Mouse (Mus musculus) cerebellum, adult 2 months (tissue): ENCODE data around the gene Aldh16a1. TPM values are rescaled to one million over a fixed set of nuclear protein-coding genes. Genes with fewer than 3 reads are reported as not detected.
"Not testable (repeated sequence)": the region's sequence is repeated elsewhere in the genome, so short reads cannot be mapped to it uniquely, and the experiment has no call there.

Source experiments
- DNase-seq, 2 experiments: peaks; one replicate each; pipeline ENCODE4 v3.0.0; 2021
- H3K27ac ChIP-seq: fragments of 200-500 bp; 2 replicates; pipeline ENCODE4 v1.5.1; 2012; ENCODE audit warnings: low read length, control low read depth, inconsistent platforms; ENCODE audit not compliant: insufficient read depth
- H3K27me3 ChIP-seq: fragments of 200-500 bp; 2 replicates; pipeline ENCODE4 v1.6.1; 2012; ENCODE audit warnings: inconsistent platforms, mild to moderate bottlenecking, low read length, moderate library complexity; ENCODE audit not compliant: control insufficient read depth, insufficient read depth
- H3K4me1 ChIP-seq: fragments of 200-500 bp; 2 replicates; pipeline ENCODE4 v1.6.1; 2011; ENCODE audit warnings: low read length; ENCODE audit not compliant: control insufficient read depth, insufficient read depth
- H3K4me3 ChIP-seq: fragments of 200-500 bp; replicated peaks from 2 replicates; pipeline ENCODE3; 2011; ENCODE audit warnings: mild to moderate bottlenecking, low read depth, low read length, control low read depth; ENCODE audit not compliant: insufficient read depth
- CTCF ChIP-seq: fragments of 200-500 bp; IDR thresholded peaks from 2 replicates; pipeline ENCODE4 v1.5.1; 2011; ENCODE audit warnings: low read depth, mild to moderate bottlenecking, control low read depth, low read length, moderate library complexity, borderline replicate concordance; ENCODE audit not compliant: insufficient read depth
- POLR2A ChIP-seq: fragments of 200-500 bp; IDR thresholded peaks from 2 replicates; pipeline ENCODE4 v1.6.1; 2011; ENCODE audit warnings: low read length, control low read depth, borderline replicate concordance; ENCODE audit not compliant: insufficient read depth
- WGBS: fragments of 180-500 bp; shearing (Covaris S2); methylation state at CpG from one replicate; pipeline ENCODE4 v1.1.7; 2018; 5-methylcytosine and 5-hydroxymethylcytosine counted together
- polyA plus RNA-seq: library from polyadenylated mRNA; depleted of rRNA; stranded (reverse); fragments of >200 nt; gene quantifications from 2 replicates; pipeline ENCODE4 v1.2.3, GENCODE M21; 2012

Gene Aldh16a1
- polyA plus RNA-seq, 1 experiment = 17.2 TPM

- Histone ChIP-seq H3K27ac (no peak overlapping the region), H3K4me3 (no peak overlapping the region), H3K4me1 (peaks cover 5% of the 10 kb centered on the region; the same call in 1 of the 2 replicates), H3K27me3 (no peaks in the 10 kb centered on the region)
- DNase-seq = no peak
- TF ChIP-seq CTCF (no peak), POLR2A (no peak)
Measured at GRCm38 (mm10) chr7:45121966-45122365, 32.4 kb downstream of the Aldh16a1 start.

GRCm38 (mm10) chr7:45121404-45121803 is 33.0 kb downstream of the Aldh16a1 start:
- H3K27ac ChIP-seq = no peak overlapping the region
- TF ChIP-seq CTCF = no peak
- no peak for TF ChIP-seq POLR2A
- DNase-seq = no peak
- peaks cover 5% of the 10 kb centered on the region; the same call in 1 of the 2 replicates for H3K4me1 ChIP-seq
- no peaks in the 10 kb centered on the region for H3K27me3 ChIP-seq
- WGBS = 51% methylated on average over 8 of the region's 8 CpGs
- no peak overlapping the region for H3K4me3 ChIP-seq

GRCm38 (mm10) chr7:45119780-45120709 is 34.3 kb downstream of the Aldh16a1 start:
- WGBS = 74% methylated on average over 5 of the region's 5 CpGs
- TF ChIP-seq CTCF (no peak), POLR2A (no peak)
- Histone ChIP-seq H3K4me3 (no peak overlapping the region), H3K27ac (no peak overlapping the region), H3K27me3 (no peaks in the 10 kb centered on the region), H3K4me1 (peaks cover 5% of the 10 kb centered on the region; the same call in 1 of the 2 replicates)
- no peak for DNase-seq

GRCm38 (mm10) chr7:45118336-45118735 is 36.0 kb downstream of the Aldh16a1 start:
- WGBS = 90% methylated on average over 6 of the region's 6 CpGs
- Histone ChIP-seq H3K27me3 (no peaks in the 10 kb centered on the region), H3K27ac (no peak overlapping the region), H3K4me3 (no peak overlapping the region), H3K4me1 (peaks cover 5% of the 10 kb centered on the region; the same call in 1 of the 2 replicates)
- DNase-seq = no peak
- TF ChIP-seq CTCF (no peak), POLR2A (no peak)

- H3K27ac ChIP-seq = no peak overlapping the region
- H3K4me1 ChIP-seq = peaks cover 2% of the 10 kb centered on the region; the same call in 1 of the 2 replicates
- no peak for DNase-seq
- no peaks in the 10 kb centered on the region for H3K27me3 ChIP-seq
- 72% methylated on average over 8 of the region's 8 CpGs for WGBS
- TF ChIP-seq POLR2A = no peak
- TF ChIP-seq CTCF = no peak
- no peak overlapping the region for H3K4me3 ChIP-seq
Measured at GRCm38 (mm10) chr7:45117566-45117965, 36.8 kb downstream of the Aldh16a1 start.

- Histone ChIP-seq H3K4me3 (no peak overlapping the region), H3K27ac (no peak overlapping the region), H3K4me1 (no peaks in the 10 kb centered on the region), H3K27me3 (no peaks in the 10 kb centered on the region)
- no peak for TF ChIP-seq POLR2A
- no peak for TF ChIP-seq CTCF
- no peak for DNase-seq
- 83% methylated on average over 2 of the region's 2 CpGs for WGBS
Measured at GRCm38 (mm10) chr7:45113476-45113875, 40.9 kb downstream of the Aldh16a1 start.

GRCm38 (mm10) chr7:45112529-45112928 is 41.9 kb downstream of the Aldh16a1 start:
- H3K27ac ChIP-seq = no peak overlapping the region
- no peak overlapping the region for H3K4me3 ChIP-seq
- no peak for TF ChIP-seq CTCF
- no peak for TF ChIP-seq POLR2A
- H3K27me3 ChIP-seq = no peaks in the 10 kb centered on the region
- no peaks in the 10 kb centered on the region for H3K4me1 ChIP-seq
- 64% methylated on average over 3 of the region's 3 CpGs for WGBS
- no peak for DNase-seq

- Histone ChIP-seq H3K27ac (no peak overlapping the region), H3K4me1 (no peaks in the 10 kb centered on the region), H3K4me3 (no peak overlapping the region), H3K27me3 (no peaks in the 10 kb centered on the region)
- no peak for TF ChIP-seq CTCF
- TF ChIP-seq POLR2A = no peak
- WGBS = 65% methylated on average over 2 of the region's 2 CpGs
- no peak for DNase-seq
Measured at GRCm38 (mm10) chr7:45111940-45112339, 42.4 kb downstream of the Aldh16a1 start.

GRCm38 (mm10) chr7:45110089-45110488 is 44.3 kb downstream of the Aldh16a1 start:
- not testable (repeated sequence) for H3K27ac ChIP-seq, H3K4me3 ChIP-seq, DNase-seq, H3K4me1 ChIP-seq, H3K27me3 ChIP-seq
- WGBS = 94% methylated on average over 4 of the region's 4 CpGs
